Mouse (Mus musculus): ENCODE data around the gene Cgrrf1. TPM values are rescaled to one million over a fixed set of nuclear protein-coding genes. Genes with fewer than 3 reads are reported as not detected.

The Cgrrf1 gene
- 28.6 and 29.4 TPM in 2 replicates for polyA plus RNA-seq (2016; fragmentation: Nextera tagmentation; extraction: Ambion mirVana)

- H3K4me3 ChIP-seq (replicated peaks): peak within 1 kb of the TSS; percentile 66
- H3K27me3 ChIP-seq: no peaks in the 10 kb centered on the region
- H3K9ac ChIP-seq (replicated peaks): peak within 1 kb of the TSS; percentile 80
- peak; percentile 99 for ATAC-seq (ENCODE audit: insufficient number of reproducible peaks, insufficient read depth, low FRiP score, low TSS enrichment, low read depth)
- H3K9me3 ChIP-seq: no peaks in the 10 kb centered on the region
- peak within 1 kb of the TSS; percentile 79 for H3K4me2 ChIP-seq
- peaks cover 4% of the 10 kb centered on the region; the same call in 1 of the 2 replicates for H3K4me1 ChIP-seq (replicated peaks)
- under 1% methylated on average over 32 of the region's 32 CpGs for WGBS
- H3K36me3 ChIP-seq: no peaks in the 10 kb centered on the region
- H3K27ac ChIP-seq: peak within 1 kb of the TSS; percentile 4; the same call in 1 of the 2 replicates
Observed at GRCm38 (mm10) chr14:46831837-46832333, at the start of gene Cgrrf1. Gene Cgrrf1, plus strand, starts transcription at chr14:46832125.

DNA sequence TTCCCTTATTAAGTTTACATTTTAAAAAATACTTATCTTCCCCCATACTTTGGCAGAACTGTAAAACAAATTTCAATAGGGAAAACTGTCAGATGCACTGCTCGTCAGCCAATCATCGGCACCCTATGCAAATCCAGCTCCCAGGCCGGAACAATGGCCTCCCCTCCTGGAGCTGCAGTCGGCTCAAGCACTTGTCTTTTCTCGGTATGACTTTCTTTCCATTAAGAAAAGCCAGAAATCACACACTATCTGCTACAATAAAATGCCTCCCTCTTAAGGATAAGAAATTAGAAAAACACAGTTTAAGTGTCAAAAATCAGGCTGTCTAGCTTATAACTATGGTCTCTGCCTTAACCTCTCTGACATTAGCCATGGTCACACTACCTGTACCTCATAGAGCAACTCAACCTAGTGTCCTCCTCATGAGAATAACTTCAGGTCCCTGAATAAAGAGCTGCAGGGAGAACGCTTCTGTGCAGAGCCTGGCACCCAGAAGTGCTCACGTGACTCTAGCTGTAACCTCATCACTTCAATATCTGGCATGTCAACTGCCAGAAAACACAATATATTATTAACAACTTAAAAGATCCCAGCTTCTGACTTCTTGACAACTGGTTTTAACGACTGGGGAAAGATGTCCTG lies 49.6 kb upstream of the Cgrrf1 start:
- Histone ChIP-seq H3K4me1 (replicated peaks) (peaks cover 20% of the 10 kb centered on the region), H3K9me3 (peaks cover 19% of the 10 kb centered on the region), H3K9ac (replicated peaks) (no peak overlapping the region), H3K36me3 (peaks cover 68% of the 10 kb centered on the region), H3K27ac (no peak overlapping the region), H3K4me3 (replicated peaks) (no peak overlapping the region), H3K27me3 (no peaks in the 10 kb centered on the region), H3K4me2 (no peak overlapping the region)
- no peak for ATAC-seq (ENCODE audit: insufficient number of reproducible peaks, insufficient read depth, low FRiP score, low TSS enrichment, low read depth)
- WGBS: 86% methylated on average over 8 of the region's 8 CpGs

GRCm38 (mm10) chr14:46783327-46783926 lies 48.5 kb upstream of the Cgrrf1 start:
- no peaks in the 10 kb centered on the region for H3K27me3 ChIP-seq
- peaks cover 20% of the 10 kb centered on the region for H3K4me1 ChIP-seq (replicated peaks)

DNA sequence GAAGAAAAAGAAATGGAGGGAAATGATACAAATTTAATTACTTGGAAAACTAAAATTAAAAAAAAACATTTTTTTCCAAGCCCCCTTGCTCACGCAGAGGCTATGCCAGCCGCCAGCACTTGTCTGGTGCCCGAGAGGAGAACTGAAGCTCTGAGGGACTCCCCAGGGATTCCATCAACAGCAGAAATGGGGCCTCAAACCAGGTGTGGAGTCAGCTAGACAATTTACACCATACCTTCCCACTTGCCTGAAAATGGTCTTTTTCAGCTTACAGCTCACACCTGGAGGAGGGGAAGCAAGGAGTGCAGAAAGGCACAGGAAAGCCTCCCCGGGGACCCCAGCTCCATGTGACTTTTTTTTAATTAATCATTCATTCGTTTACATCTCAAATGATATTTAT lies 46.7 kb upstream of the Cgrrf1 start:
- Histone ChIP-seq H3K9ac (replicated peaks) (no peak overlapping the region), H3K4me1 (replicated peaks) (peaks cover 23% of the 10 kb centered on the region), H3K9me3 (no peaks in the 10 kb centered on the region), H3K27ac (no peak overlapping the region), H3K4me3 (replicated peaks) (no peak overlapping the region), H3K4me2 (no peak overlapping the region), H3K27me3 (no peaks in the 10 kb centered on the region), H3K36me3 (peaks cover 39% of the 10 kb centered on the region)
- no peak for ATAC-seq (ENCODE audit: insufficient number of reproducible peaks, insufficient read depth, low FRiP score, low TSS enrichment, low read depth)
- 74% methylated on average over 5 of the region's 5 CpGs for WGBS

More at GRCm38 (mm10) chr14:46783327-46783926, 48.5 kb upstream of the Cgrrf1 start:
- peaks cover 11% of the 10 kb centered on the region for H3K9me3 ChIP-seq
- H3K4me2 ChIP-seq: no peak overlapping the region
- H3K9ac ChIP-seq (replicated peaks): no peak overlapping the region
- no peak overlapping the region for H3K4me3 ChIP-seq (replicated peaks)
- 80% methylated on average over 10 of the region's 10 CpGs for WGBS
- peaks cover 57% of the 10 kb centered on the region for H3K36me3 ChIP-seq
- no peak for ATAC-seq (ENCODE audit: insufficient number of reproducible peaks, insufficient read depth, low FRiP score, low TSS enrichment, low read depth)
- H3K27ac ChIP-seq: no peak overlapping the region

- no peak for ATAC-seq (ENCODE audit: insufficient number of reproducible peaks, insufficient read depth, low FRiP score, low TSS enrichment, low read depth)
- under 1% methylated on average over 11 of the region's 11 CpGs for WGBS
- Histone ChIP-seq H3K27ac (peak overlapping the region; percentile 99), H3K36me3 (peaks cover 20% of the 10 kb centered on the region; the same call in 1 of the 2 replicates), H3K9ac (replicated peaks) (peak overlapping the region; percentile 97), H3K4me3 (replicated peaks) (peak overlapping the region; percentile 95), H3K4me2 (peak overlapping the region; percentile 58), H3K9me3 (no peaks in the 10 kb centered on the region), H3K27me3 (no peaks in the 10 kb centered on the region), H3K4me1 (replicated peaks) (peaks cover 23% of the 10 kb centered on the region)
Observed at GRCm38 (mm10) chr14:46787454-46787786, 44.5 kb upstream of the Cgrrf1 start.

DNA sequence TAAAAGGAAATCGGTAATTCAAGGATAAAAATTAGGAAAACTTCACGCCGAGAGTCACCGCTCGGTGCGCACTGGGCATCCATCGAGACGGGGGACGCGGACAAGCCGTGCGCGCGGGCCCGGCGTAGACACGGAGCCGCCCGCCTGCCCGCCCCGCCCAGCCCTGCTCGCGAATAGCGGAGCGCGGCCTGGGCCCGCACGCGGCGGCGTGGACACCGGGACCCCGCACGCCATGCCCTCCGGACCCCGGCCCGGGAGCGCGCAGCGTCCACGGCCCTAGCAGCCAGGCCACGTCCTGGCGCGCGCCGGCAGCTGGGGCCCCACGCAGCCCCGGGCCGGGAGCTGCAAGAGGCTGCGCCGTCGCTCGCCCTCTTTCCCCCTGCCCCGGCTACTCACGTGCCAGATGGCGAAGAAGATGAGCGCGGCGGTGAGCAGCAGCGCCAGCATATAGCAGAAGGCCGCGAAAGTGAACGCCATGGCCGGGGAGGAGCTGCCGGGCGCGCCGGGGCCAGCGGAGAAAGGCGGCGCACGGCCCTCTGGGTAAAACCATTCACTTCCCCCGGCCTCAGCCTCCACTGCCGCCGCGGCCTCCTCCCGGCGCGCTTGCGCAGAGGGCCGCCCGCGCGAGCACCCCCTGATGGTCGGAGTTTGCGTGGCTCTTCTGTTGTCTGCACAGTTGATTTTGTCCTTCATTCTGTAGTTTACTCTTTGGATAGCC lies 44.0 kb upstream of the Cgrrf1 start, which contains the start of gene Cnih1:
Gene Cnih1, minus strand, starts transcription at position 625 of the 718 bp plus-strand sequence.
- Histone ChIP-seq H3K36me3 (peaks cover 15% of the 10 kb centered on the region; the same call in 1 of the 2 replicates), H3K9ac (replicated peaks) (peak within 1 kb of the TSS; percentile 97), H3K4me3 (replicated peaks) (peak within 1 kb of the TSS; percentile 95), H3K27ac (peak within 1 kb of the TSS; percentile 99), H3K9me3 (no peaks in the 10 kb centered on the region), H3K4me1 (replicated peaks) (peaks cover 23% of the 10 kb centered on the region), H3K27me3 (no peaks in the 10 kb centered on the region), H3K4me2 (peak within 1 kb of the TSS; percentile 58)
- peak; percentile 90 for ATAC-seq (ENCODE audit: insufficient number of reproducible peaks, insufficient read depth, low FRiP score, low TSS enrichment, low read depth)
- WGBS: under 1% methylated on average over 86 of the region's 86 CpGs

GRCm38 (mm10) chr14:46788505-46788901 lies 43.4 kb upstream of the Cgrrf1 start:
- Histone ChIP-seq H3K36me3 (peaks cover 9% of the 10 kb centered on the region; the same call in 1 of the 2 replicates), H3K4me2 (peak overlapping the region; percentile 58), H3K27ac (peak overlapping the region; percentile 51), H3K27me3 (no peaks in the 10 kb centered on the region), H3K4me1 (replicated peaks) (peaks cover 23% of the 10 kb centered on the region), H3K9ac (replicated peaks) (no peak overlapping the region), H3K9me3 (no peaks in the 10 kb centered on the region), H3K4me3 (replicated peaks) (peak overlapping the region; percentile 95)
- 33% methylated on average over 8 of the region's 8 CpGs for WGBS
- no peak for ATAC-seq (ENCODE audit: insufficient number of reproducible peaks, insufficient read depth, low FRiP score, low TSS enrichment, low read depth)

- Histone ChIP-seq H3K27ac (no peak overlapping the region), H3K4me3 (replicated peaks) (no peak overlapping the region), H3K9ac (replicated peaks) (no peak overlapping the region), H3K36me3 (no peaks in the 10 kb centered on the region), H3K4me1 (replicated peaks) (peaks cover 15% of the 10 kb centered on the region), H3K27me3 (no peaks in the 10 kb centered on the region), H3K4me2 (no peak overlapping the region), H3K9me3 (no peaks in the 10 kb centered on the region)
- 71% methylated on average over 4 of the region's 4 CpGs for WGBS
- no peak for ATAC-seq (ENCODE audit: insufficient number of reproducible peaks, insufficient read depth, low FRiP score, low TSS enrichment, low read depth)
Observed at GRCm38 (mm10) chr14:46790303-46790702, 41.6 kb upstream of the Cgrrf1 start.

DNA sequence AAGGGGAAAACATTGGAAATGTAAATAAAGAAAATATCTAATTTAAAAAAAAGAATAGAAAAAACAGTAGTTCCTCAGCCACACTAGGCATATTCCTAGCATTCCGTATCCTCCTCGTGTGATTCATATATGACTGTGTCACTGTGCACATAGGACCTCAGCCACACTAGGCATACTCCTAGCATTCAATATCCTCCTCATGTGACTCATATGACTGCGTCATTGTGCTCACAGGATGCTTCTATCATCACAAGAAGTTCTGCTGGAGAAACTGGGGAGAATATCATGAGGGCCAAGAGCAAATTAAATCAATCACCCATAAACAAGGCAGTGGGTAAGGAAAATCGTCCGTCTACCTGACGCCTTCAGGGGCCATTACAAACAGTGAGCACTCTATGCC lies 41.2 kb upstream of the Cgrrf1 start:
- Histone ChIP-seq H3K9ac (replicated peaks) (no peak overlapping the region), H3K27ac (no peak overlapping the region), H3K27me3 (no peaks in the 10 kb centered on the region), H3K4me2 (no peak overlapping the region), H3K36me3 (no peaks in the 10 kb centered on the region), H3K4me3 (replicated peaks) (no peak overlapping the region), H3K9me3 (no peaks in the 10 kb centered on the region), H3K4me1 (replicated peaks) (peaks cover 13% of the 10 kb centered on the region)
- WGBS: 89% methylated on average over 6 of the region's 6 CpGs
- ATAC-seq (ENCODE audit: insufficient number of reproducible peaks, insufficient read depth, low FRiP score, low TSS enrichment, low read depth): no peak

DNA sequence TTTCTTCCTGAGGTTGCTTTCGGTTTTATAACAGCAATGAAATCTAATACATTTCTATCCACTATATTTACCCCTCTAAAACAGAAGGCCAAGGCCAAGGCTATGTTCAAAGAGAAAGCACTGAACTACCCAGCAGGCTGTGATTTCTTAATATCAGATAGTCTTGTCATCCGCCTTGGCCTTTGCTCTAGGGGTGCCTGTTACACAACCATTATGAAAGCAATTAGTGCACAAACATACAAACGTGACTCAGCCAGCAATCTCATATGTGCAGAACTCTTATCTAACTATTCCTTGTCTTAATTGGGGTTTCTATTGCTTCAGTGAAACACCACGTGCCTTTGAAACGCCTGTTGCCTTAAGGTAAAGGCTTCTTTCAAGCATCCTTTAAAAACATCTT lies 37.8 kb upstream of the Cgrrf1 start:
- Histone ChIP-seq H3K9me3 (0 out of 2 replicates have a peak, but pooled peaks cover 2% of the 10 kb centered on the region), H3K4me1 (replicated peaks) (no peaks in the 10 kb centered on the region), H3K27me3 (no peaks in the 10 kb centered on the region), H3K36me3 (peaks cover 2% of the 10 kb centered on the region), H3K9ac (replicated peaks) (no peak overlapping the region), H3K27ac (no peak overlapping the region), H3K4me2 (no peak overlapping the region), H3K4me3 (replicated peaks) (no peak overlapping the region)
- ATAC-seq (ENCODE audit: insufficient number of reproducible peaks, insufficient read depth, low FRiP score, low TSS enrichment, low read depth): no peak
- WGBS: 84% methylated on average over 5 of the region's 5 CpGs

All from limb, embryonic 12.5 days (tissue).